Mouse (Mus musculus) neural tube, embryonic 14.5 days (tissue): ENCODE results near the gene Mdc1. TPM values are rescaled to one million over a fixed set of nuclear protein-coding genes. Genes with fewer than 3 reads are reported as not detected.

ENCODE experiments used
- ATAC-seq: fragments of 200-750 bp; cut with Nextera tagmentation; 2 replicates; pipeline ENCODE4 v1.8.0; 2017; ENCODE audit warnings: low read depth, mild to moderate bottlenecking, moderate TSS enrichment, moderate library complexity
- H3K27ac ChIP-seq: fragments of 300-500 bp; sonication (generic); 2 replicates; pipeline ENCODE4 v1.5.1; 2014; ENCODE audit warnings: low read depth, mild to moderate bottlenecking, control low read depth, low read length, moderate library complexity, mixed read lengths
- H3K27me3 ChIP-seq: fragments of 300-500 bp; sonication (generic); 2 replicates; pipeline ENCODE4 v1.6.1; 2014; ENCODE audit warnings: low read length; ENCODE audit not compliant: control insufficient read depth, insufficient read depth
- H3K36me3 ChIP-seq: fragments of 300-500 bp; sonication (generic); 2 replicates; pipeline ENCODE4 v1.6.1; 2014; ENCODE audit warnings: low read length, mixed read lengths; ENCODE audit not compliant: control insufficient read depth, insufficient read depth
- H3K4me1 ChIP-seq: fragments of 300-500 bp; sonication (generic); 2 replicates; pipeline ENCODE4 v1.6.1; 2014; ENCODE audit warnings: low read length; ENCODE audit not compliant: control insufficient read depth, insufficient read depth
- H3K4me2 ChIP-seq: fragments of 300-500 bp; sonication (generic); 2 replicates; pipeline ENCODE4 v1.6.1; 2014; ENCODE audit warnings: mild to moderate bottlenecking, low read depth, low read length, control low read depth
- H3K4me3 ChIP-seq: fragments of 300-500 bp; sonication (generic); 2 replicates; pipeline ENCODE4 v1.5.1; 2014; ENCODE audit warnings: low read depth, low read length, control low read depth, mixed read lengths
- H3K9ac ChIP-seq: fragments of 300-500 bp; sonication (generic); replicated peaks from 2 replicates; pipeline ENCODE4 v1.6.1; 2014; ENCODE audit warnings: low read depth, mild to moderate bottlenecking, control low read depth, low read length, mixed read lengths
- H3K9me3 ChIP-seq: fragments of 300-500 bp; sonication (generic); 2 replicates; pipeline ENCODE4 v1.6.1; 2016; ENCODE audit warnings: low read length; ENCODE audit not compliant: control insufficient read depth
- WGBS: fragments of 180-500 bp; shearing (Covaris S2); extraction: QIAGEN DNeasy Blood & Tissue Kit; methylation state at CpG from one replicate; pipeline ENCODE4 v1.1.7; 2014; 5-methylcytosine and 5-hydroxymethylcytosine counted together
- microRNA-seq: library from miRNA; unstranded; fragments of <30 nt; microRNA quantifications from one replicate; pipeline ENCODE4, GENCODE M21; 2016
- polyA plus RNA-seq: library from polyadenylated mRNA; unstranded; fragments of >200 nt; fragmentation: Nextera tagmentation; extraction: Ambion mirVana; gene quantifications from 2 replicates; pipeline ENCODE4 v1.2.1, GENCODE M21; 2014

Gene Mdc1
- polyA plus RNA-seq, 1 experiment from 2014 or later = 8.5 TPM

- no peak overlapping the region for H3K9ac ChIP-seq
- no peak overlapping the region for H3K4me3 ChIP-seq
- H3K4me2 ChIP-seq = no peak overlapping the region
- no peak overlapping the region for H3K27ac ChIP-seq
- no peaks in the 10 kb centered on the region for H3K9me3 ChIP-seq
- peaks cover 12% of the 10 kb centered on the region for H3K4me1 ChIP-seq
- 90% methylated on average over 4 of the region's 4 CpGs for WGBS
- H3K27me3 ChIP-seq = no peaks in the 10 kb centered on the region
- peaks cover 67% of the 10 kb centered on the region for H3K36me3 ChIP-seq
- ATAC-seq = no peak
Measured at GRCm38 (mm10) chr17:35903992-35904355, 62.7 kb downstream of the Mdc1 start.

- Histone ChIP-seq H3K27ac (no peak overlapping the region), H3K4me3 (no peak overlapping the region), H3K4me1 (peaks cover 15% of the 10 kb centered on the region), H3K9me3 (no peaks in the 10 kb centered on the region), H3K36me3 (peaks cover 53% of the 10 kb centered on the region), H3K27me3 (no peaks in the 10 kb centered on the region), H3K9ac (no peak overlapping the region), H3K4me2 (no peak overlapping the region)
- ATAC-seq = no peak
- WGBS = 95% methylated on average over 1 of the region's 1 CpGs
Measured at GRCm38 (mm10) chr17:35905587-35905986, 64.3 kb downstream of the Mdc1 start.

GRCm38 (mm10) chr17:35907609-35908008 is 66.3 kb downstream of the Mdc1 start:
- Histone ChIP-seq H3K27me3 (no peaks in the 10 kb centered on the region), H3K4me2 (peak overlapping the region; percentile 91; the same call in 1 of the 2 replicates), H3K27ac (no peak overlapping the region), H3K4me1 (peaks cover 15% of the 10 kb centered on the region), H3K9ac (no peak overlapping the region), H3K4me3 (no peak overlapping the region), H3K36me3 (peaks cover 47% of the 10 kb centered on the region), H3K9me3 (no peaks in the 10 kb centered on the region)
- no peak for ATAC-seq
- WGBS = 88% methylated on average over 2 of the region's 2 CpGs

Small RNAs within 50 kb of the gene (microRNA-seq; reads per million reads assigned to microRNA genes)
- not detected for gene Gm28033

Other genes starting within 250 kb of the Mdc1 start
- not detected in 2 replicates for gene Sfta2, start 240.0 kb upstream of the Mdc1 start, polyA plus RNA-seq
- not detected in 2 replicates for gene Gm9573, start 214.9 kb upstream of the Mdc1 start, polyA plus RNA-seq
- gene Mucl3, start 197.8 kb upstream of the Mdc1 start, polyA plus RNA-seq = not detected in 2 replicates
- gene Vars2, start 173.9 kb upstream of the Mdc1 start, polyA plus RNA-seq = 10.7 and 11.7 TPM in 2 replicates
- 20.7 and 21.0 TPM in 2 replicates for gene Gtf2h4, start 167.8 kb upstream of the Mdc1 start, polyA plus RNA-seq
- gene Ddr1, start 136.9 kb upstream of the Mdc1 start, polyA plus RNA-seq = 48.6 and 65.6 TPM in 2 replicates
- 4.2 and 6.9 TPM in 2 replicates for gene Ier3, start 19.8 kb upstream of the Mdc1 start, polyA plus RNA-seq
- gene Flot1, start 18.3 kb upstream of the Mdc1 start, polyA plus RNA-seq = 100 and 121 TPM in 2 replicates
- gene Tubb5, start 3.2 kb upstream of the Mdc1 start, polyA plus RNA-seq = 1,611 and 1,626 TPM in 2 replicates
- gene Nrm, start 19.8 kb downstream of the Mdc1 start, polyA plus RNA-seq = 15.7 and 16.9 TPM in 2 replicates
- gene Ppp1r18, start 24.1 kb downstream of the Mdc1 start, polyA plus RNA-seq = 18.0 and 27.3 TPM in 2 replicates
- gene Dhx16, start 38.3 kb downstream of the Mdc1 start, polyA plus RNA-seq = 22.4 and 37.5 TPM in 2 replicates
- 57.9 and 74.2 TPM in 2 replicates for gene 2310061I04Rik, start 55.9 kb downstream of the Mdc1 start, polyA plus RNA-seq
- 448 and 481 TPM in 2 replicates for gene Atat1, start 68.6 kb downstream of the Mdc1 start, polyA plus RNA-seq
- 65.3 and 66.2 TPM in 2 replicates for gene Mrps18b, start 74.9 kb downstream of the Mdc1 start, polyA plus RNA-seq
- gene Ppp1r10, start 74.9 kb downstream of the Mdc1 start, polyA plus RNA-seq = 31.9 and 39.0 TPM in 2 replicates
- 71.1 and 81.1 TPM in 2 replicates for gene Abcf1, start 128.2 kb downstream of the Mdc1 start, polyA plus RNA-seq
- gene Gnl1, start 138.3 kb downstream of the Mdc1 start, polyA plus RNA-seq = 45.9 and 50.3 TPM in 2 replicates
- 65.3 and 78.2 TPM in 2 replicates for gene Prr3, start 138.7 kb downstream of the Mdc1 start, polyA plus RNA-seq
- gene H2-T24, start 179.0 kb downstream of the Mdc1 start, polyA plus RNA-seq = 11.0 and 12.7 TPM in 2 replicates
- gene H2-T23, start 191.3 kb downstream of the Mdc1 start, polyA plus RNA-seq = 2.6 and 3.8 TPM in 2 replicates
- 5.9 and 8.9 TPM in 2 replicates for gene H2-T22, start 201.2 kb downstream of the Mdc1 start, polyA plus RNA-seq
- not detected in 2 replicates for gene Gm6034, start 201.4 kb downstream of the Mdc1 start, polyA plus RNA-seq
- not detected in 2 replicates for gene Gm11127, start 216.9 kb downstream of the Mdc1 start, polyA plus RNA-seq